Mouse (Mus musculus): ENCODE results near the gene Il17rb. TPM values are rescaled to one million over a fixed set of nuclear protein-coding genes. Genes with fewer than 3 reads are reported as not detected.

The Il17rb gene
- polyA plus RNA-seq (2015; fragmentation: Illumina TruSeq; extraction: RNeasy Lipid Tissue Mini Kit (QIAGEN cat#74804); ENCODE audit: insufficient read depth, low read depth, low replicate concordance), result 0.85 TPM

DNA sequence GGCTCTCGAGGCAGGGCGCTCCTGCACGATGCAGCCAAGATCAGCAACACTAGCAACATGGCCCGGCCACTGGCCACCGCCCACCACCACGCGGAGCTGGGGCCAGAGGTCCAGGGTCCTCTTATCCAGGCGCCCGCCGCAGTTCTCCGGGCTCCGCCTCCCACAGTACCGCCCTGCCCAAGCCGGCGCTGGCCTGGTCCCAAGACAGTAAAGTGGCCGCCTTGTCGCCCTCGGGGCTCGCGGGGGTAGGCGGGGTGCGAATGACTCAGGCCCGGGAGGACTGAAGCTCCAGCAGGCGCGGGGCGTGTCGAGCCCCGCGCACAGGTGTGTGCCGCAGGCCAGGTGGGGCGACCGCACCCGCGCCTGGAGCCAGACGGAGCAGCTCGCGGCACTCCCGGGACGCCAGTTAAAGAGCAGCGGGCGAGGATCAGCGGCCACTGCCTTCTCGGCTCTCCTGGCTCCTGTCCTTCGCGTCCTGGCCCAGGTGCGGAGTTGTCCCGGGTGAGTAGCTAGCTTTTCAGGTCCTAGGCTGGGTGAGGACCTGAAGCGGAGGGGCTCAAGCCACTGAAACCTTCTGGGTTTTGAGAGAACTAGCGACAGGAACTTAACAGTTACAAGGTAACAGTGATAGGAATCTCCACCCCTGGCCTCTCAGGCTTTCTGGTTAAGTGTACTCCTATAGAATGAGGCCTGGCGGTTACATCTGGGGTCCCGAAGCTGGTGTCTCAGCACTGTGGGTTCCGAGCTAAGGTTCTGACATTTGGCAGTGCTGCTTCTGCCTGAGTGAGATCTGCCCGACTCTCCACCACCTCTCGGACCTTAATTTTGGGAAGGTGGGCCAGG lies at the start of gene Il17rb, which contains the start of gene Chdh:
Il17rb (minus strand) TSS at position 164 of the 843 bp plus-strand sequence.
Chdh (plus strand) TSS at position 291 of the 843 bp plus-strand sequence.

DNA sequence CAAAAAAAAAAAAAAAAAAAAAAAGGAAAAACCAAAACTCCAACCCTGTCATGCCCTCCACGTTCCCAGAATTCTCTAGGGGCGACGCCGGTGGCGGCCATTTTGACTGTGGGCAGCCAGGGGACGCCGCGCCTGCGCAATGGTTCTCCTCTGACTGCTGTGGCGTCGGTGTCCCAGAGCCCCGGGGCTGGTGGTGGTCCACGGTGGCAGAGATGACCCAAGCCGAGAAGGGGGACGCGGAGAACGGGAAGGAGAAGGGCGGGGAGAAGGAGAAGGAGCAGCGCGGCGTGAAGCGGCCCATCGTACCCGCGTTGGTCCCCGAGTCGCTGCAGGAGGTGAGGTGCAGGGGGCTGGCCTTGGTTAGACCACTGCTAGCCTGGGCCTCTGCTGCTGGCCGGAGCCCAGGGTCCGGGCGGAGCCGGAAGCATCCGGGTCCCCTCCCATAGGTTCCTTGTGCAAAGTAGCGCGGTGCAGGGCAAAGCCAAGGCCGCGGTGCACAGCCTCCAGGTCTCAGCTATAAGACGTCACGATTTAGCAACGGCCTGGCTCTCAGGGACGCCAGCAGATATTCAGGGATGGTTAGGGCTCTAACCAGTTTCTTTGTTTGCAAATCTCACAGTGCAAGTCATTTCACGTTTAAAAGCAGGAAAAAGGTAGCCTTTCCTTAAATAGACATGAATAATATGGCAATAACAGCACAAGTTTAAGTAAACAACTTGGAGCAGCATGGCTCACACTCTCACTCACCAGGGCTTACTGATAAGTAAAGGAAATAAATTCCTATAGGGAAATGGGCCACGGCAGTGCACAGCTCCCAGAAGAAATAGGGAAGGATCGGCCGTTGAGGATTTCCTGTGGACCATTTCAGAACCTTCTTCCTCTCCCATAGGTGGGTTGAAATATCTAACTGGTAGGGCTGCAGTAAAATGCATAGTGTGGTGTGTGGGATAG lies 30.2 kb downstream of the Il17rb start, which contains the start of gene Actr8:
Actr8 (plus strand) TSS at position 84 of the 951 bp plus-strand sequence.

DNA sequence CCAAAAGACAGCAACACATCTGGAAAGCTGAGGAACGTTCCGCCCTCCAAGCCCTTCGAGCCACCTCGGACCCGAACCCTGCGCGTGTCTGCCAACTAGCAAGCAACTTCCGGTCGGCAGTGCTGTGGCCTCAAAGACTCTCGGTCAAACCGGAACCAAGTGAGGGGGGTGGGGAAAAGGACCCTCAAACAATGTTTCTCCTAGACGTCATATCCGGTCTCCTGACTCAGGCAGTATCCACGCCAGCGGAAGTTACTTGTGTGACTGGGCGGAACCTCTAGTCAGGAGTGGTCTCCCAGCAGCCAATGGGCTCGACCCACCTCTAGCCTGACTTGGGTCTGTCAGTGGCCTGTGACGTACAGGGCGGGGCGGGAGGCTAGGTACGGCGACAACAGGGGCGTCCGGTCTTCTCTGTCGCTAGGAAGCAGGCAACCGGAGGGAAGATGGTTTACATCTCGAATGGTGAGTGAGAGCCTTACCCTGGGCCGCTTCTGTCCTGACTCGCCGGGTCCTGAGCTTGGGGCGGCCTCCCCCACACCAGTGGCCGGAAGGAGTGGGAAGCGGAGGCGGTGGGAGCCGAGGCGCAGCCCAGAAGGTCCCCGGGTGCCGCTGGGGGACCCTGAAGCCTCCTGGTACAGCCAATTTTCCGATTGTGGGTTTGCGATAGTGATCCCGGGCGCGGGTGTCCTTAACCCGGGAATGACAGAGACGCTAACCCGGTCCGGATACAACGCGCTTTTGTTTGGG lies 40.4 kb downstream of the Il17rb start, which contains the start of gene Selenok:
Selenok (plus strand) TSS at position 234 of the 747 bp plus-strand sequence.

Other genes starting within 250 kb of the Il17rb start
- 26.5 TPM for gene Selenok, start 40.6 kb downstream of the Il17rb start, polyA plus RNA-seq (2015; fragmentation: Illumina TruSeq; extraction: RNeasy Lipid Tissue Mini Kit (QIAGEN cat#74804); ENCODE audit: insufficient read depth, low read depth, low replicate concordance)
- 12.6 TPM for gene Actr8, start 30.6 kb downstream of the Il17rb start, polyA plus RNA-seq (2015; fragmentation: Illumina TruSeq; extraction: RNeasy Lipid Tissue Mini Kit (QIAGEN cat#74804); ENCODE audit: insufficient read depth, low read depth, low replicate concordance)
- 3.8 TPM for gene Chdh, start 127 bp upstream of the Il17rb start, polyA plus RNA-seq (2015; fragmentation: Illumina TruSeq; extraction: RNeasy Lipid Tissue Mini Kit (QIAGEN cat#74804); ENCODE audit: insufficient read depth, low read depth, low replicate concordance)